Mouse (Mus musculus): ENCODE measurements around the gene Endou.

DNA sequence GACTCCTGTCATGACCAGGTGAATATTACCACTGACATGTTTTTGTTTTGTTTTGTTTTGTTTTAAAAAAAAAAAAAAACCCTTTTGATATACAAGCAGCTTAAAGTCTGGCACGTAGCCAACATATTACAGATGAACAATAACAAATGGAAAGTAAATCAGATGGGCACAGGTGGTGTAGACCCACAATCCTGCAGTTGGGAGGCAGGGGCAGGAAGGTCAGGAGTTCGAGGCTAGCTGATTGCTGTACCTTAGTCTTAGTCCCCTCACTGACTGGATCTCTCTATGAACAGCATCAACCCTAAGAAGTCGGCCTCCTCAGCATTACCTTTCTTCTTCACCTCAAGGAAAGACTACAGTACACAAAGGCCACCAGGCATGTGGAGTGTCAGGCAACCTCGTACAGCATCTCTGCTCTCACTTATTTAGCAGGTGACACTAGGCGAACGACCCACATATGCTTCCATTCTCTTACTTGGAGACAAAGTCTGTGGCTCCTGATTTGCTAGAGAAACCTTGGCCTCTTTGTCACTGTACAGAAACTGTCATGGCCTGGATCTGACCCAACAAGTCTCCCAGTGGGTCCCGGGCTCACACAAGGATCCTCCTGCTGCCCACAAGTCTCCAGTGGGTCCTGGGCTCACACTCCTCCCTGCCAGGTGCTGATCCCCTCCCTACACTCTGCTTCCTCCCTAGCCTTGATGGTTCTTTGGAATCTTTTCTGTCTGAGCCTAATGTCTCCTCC, 57.7 kb downstream of the Endou start:
- TF ChIP-seq CTCF (IDR thresholded peaks at IDR 0.05; ENCODE audit: insufficient read depth, low read length) (no peak), POLR2A (IDR thresholded peaks at IDR 0.05; ENCODE audit: borderline replicate concordance, extremely low read depth, low read depth, low read length) (no peak)
